Mouse (Mus musculus): ENCODE results near the gene Itpr1.

The Itpr1 gene

DNA sequence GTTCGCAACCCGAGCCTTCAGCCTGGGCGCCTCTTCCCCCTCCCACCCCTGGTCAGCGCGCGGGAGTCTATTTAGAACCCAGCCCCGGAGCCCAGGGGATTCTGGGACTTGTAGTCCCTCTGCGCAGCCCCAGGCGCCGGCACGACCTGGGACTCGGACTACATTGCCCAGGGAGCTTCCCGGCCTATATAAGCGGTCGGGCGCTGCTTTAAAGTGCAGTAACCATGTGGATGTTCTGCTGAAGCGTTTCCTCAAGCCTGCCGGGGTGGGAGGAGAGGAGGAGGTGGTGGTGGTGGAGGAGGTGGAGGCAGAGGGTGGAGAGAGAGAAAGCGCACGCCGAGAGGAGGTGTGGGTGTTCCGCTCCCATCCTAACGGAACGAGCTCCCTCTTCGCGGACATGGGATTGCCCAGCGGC lies at the start of gene Itpr1:
Gene Itpr1, plus strand, starts transcription at position 216 of the 415 bp plus-strand sequence.
- peak; percentile 98 for DNase-seq

DNA sequence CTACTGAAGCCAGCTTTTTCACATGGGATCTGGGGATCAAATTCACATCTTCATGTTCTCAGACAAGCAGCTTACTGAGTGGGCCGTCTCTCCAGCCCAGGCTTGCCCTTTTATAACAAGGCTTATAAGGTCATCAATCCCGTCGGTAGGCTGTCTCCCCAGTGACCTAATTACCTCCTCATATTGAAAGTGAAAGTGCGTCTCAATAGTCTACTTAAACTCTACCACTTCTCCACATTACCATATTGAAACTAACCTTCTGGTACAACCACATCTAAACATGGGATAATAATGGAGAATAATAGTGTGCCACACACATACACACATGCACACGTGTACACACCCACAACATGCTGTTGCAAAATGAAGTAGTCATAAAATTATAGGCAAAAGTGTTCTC lies 48.0 kb upstream of the Itpr1 start:
- peak; percentile 5 for DNase-seq

DNA sequence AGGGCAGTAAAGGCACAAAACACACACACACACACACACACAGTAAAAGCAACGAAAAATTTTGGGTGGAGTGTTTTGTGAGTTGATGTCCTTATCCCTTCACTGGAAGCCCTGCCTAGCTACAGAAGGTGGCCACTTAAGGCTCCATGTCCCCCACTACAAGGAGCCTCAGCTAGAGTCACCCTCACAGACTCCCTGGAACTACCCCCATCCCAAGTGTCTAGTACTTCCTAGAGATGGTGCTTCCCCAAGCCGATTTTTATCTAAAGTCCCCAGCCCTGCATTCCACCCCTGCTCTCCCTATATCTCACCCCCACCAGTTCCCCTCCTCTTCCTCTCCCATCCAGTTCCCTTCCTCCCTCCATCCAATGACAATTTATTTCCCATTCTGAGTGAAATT lies 47.3 kb upstream of the Itpr1 start:
- no peak for DNase-seq

DNA sequence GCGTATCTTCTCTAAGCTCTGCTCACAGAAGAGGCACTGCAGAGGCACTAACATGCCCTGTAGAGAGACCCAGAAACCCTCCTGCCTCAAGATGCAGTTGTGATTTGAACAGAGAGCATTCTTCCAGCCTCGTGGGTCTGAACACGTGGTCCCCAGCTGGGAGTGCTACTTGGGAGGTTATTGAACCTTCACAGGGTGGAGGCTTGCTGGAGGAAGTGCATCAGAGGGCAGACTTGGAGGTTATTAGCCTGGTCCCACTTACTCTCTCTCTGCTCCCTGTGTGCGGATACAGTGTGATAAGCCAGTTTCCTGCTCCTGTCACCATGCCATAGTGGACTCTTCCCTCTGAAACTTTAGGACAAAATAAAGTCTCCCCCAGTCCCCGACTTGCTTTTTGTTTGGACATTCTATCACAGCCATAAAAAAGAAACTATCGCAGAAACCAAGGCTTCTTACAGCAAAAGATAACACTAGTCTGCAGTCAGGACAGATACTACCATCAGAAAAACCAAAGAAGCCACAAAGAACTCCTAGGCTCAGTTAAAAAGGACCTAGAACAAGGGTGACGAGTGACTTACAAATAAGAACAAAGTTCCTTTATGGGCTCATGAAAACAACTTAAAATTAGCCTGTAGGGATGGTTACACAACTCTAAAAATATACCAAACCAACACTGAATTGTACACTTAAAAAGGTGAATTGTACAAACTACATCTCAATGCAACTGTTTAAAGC lies 44.8 kb upstream of the Itpr1 start:
- no peak for DNase-seq

DNA sequence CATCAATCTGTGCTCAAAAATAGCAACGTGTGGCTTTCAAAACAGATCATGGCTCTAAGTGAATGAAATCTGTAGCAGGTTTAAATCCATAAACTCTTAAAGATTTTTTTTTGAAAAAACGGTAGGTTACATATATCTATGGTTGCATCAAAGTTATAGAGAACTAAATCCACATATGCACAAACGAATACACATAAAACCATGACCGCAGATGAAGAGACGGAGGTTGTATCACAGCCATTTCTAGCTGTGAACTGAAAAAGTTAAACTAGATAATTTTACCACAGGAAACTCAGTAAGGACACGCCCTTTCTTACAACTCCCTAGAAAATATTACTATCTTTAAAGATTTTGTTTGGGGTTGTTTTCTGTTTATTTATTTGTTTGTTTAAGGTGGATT lies 44.2 kb upstream of the Itpr1 start:
- no peak for DNase-seq

DNA sequence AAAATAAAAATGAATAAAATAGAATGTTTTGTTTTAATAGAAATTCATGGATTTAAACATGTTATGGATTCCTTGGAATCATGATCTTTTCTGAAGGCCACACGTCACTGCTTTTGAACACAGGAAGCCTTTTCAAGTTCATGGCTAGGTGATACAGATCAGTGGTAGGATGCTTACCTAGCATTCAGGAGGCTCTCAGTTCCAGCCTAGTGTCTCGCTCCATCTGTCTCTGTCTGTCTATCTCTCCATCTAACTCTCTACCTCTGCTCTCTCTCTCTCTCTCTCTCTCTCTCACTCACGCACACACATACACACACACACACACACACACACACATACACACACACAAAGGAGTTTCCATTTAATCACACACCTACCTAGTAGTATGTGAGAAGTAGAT lies 43.4 kb upstream of the Itpr1 start:
- no peak for DNase-seq

DNA sequence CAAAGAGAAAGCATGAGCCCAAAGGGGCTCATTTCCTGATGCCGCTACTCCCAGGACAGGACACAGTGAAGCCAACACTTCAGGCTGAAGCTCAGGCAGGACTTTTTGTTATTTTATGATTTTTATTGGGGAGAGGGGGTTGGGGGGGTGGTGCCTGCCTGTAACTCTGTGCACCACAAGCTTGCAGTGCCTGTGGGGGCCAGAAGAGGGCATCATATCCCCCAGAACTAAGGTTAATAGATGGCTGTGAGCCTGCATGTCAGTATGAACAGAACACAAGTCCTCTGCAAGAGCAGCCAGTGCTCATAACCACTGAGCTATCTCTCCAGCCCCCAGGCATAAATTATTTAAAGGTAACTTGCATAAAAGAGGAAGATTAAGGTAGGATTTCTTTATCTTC lies 40.7 kb upstream of the Itpr1 start:
- DNase-seq: no peak

DNA sequence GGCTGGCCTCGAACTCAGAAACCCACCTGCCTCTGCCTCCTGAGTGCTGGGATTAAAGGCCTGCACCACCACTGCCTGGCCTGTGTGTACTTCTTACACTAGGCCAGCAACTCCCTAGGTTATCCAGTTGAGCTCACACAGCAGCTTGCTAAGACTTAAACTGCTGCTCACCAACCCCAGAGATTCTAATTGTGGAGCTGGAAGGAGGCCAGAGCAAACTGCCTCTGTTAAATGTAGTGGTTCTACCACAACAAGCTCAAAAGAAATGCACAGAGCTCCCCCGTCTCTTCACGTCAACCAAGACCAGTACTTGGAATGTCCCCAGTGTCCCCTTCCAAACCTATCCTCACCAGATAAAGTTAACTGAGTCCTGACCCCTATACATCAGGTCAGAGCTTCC lies 38.7 kb upstream of the Itpr1 start:
- no peak for DNase-seq

DNA sequence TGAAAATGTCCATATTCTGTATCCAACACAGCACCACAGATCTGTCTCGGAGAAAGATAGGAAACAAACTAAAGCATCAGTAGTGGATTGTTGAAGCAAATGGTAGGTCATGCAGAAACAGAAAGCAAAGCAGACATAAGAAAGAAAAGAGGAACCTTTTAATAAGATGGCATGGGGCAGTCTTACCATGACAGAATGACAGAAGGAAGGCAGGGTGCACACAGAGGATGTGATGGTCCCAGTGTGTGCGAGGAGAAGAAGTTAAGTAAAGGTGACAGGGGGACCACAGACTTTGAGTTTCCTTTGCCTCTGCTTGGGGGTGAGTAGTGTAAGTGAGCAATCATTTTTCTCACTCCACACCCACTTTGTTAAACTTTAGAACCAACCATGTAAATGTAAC lies 33.8 kb upstream of the Itpr1 start:
- DNase-seq: no peak

DNA sequence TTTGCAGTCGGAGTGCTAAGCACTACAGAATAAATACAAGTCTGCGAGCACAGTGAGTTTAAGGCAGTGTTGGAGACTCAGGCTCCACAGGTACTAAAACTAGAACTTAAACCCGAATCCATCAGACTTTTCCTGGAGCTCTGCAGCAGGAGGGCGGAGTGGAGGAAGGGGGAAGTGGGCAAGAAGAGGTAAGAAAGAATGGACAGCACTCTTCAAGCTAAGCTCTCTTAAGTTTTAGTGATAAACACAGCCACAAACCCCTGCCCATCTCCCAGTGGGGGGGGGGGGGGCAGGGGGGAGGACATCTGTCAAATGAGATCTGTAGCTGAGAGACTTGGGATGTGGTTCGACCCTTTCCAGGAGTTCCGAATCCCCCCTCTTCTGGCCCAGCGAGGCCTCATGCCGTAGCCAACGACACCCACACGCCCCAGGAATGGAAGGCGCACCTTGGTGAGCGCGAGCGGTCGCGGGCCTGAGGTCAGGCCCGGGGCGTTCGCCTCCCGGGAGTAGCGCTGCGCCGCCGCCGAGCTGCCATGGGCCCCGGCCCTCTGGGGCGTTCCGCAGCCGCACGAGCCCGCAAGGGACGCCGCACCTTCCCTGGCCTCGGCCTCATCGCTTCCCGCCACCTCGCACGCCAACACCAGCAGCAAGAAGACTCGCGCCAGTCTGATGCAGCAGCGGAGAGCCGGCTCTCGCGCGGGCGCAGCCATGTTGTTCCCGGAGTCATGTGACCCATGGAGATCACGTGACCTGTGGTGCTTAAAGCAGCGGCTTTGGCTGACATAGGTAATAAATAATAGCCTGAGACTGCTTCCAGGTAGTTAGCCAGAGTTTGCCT lies 27.8 kb upstream of the Itpr1 start, which contains the start of gene Sumf1:
Gene Sumf1, minus strand, starts transcription at position 736 of the 838 bp plus-strand sequence.
- peak; percentile 95 for DNase-seq

DNA sequence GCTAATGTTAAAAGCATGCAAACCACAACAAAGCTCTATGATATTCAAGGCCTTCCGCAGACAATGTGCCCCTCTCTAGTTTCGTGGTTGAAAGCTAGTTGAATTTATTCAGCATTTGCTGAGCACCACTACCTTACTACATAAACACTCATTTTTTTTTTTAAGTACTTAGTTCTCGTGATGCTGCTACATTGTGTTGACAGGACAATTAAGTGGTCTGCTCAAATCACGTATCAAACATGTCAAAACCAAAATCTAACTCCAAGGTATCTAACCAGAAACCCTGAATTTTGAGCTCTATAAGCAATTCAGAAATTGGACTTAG lies 27.2 kb upstream of the Itpr1 start:
- DNase-seq: no peak

DNA sequence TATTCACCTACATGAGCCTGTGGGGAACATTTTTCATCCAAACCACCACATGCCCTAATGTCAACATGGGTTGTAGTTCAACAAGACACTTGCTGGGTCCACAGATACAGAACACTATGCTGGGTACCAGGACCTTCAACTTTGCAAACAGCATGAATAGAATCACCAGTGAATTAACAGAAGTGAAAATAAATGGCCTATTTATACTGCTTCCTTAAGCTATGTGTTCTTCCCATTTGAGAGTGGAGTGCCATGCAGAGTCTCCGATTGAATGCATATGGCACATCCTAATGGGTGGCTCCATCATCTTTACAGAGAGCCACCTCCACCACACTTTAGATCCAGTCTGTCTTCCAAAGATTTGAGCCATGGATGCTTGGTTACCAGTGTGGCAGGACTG lies 22.2 kb upstream of the Itpr1 start:
- no peak for DNase-seq

DNA sequence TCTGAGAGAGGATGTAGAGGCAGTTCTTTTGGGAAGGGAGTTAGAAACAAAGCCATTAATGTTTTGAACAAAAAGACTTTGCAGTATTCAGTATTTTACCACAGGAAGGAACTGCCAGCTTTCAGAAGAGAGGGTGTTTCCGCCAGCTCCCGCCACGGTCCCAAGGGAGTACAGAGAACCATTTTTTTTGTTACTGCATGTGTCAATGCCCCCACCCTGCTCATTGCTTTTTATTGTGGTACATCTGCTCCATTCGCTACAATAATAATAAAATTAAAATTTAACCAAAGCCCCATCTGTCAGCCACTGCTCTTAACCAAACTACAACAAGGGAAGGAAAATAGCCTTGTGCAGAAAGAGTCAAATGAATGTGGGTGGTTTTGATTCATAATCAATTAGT lies 20.3 kb upstream of the Itpr1 start:
- DNase-seq: no peak

DNA sequence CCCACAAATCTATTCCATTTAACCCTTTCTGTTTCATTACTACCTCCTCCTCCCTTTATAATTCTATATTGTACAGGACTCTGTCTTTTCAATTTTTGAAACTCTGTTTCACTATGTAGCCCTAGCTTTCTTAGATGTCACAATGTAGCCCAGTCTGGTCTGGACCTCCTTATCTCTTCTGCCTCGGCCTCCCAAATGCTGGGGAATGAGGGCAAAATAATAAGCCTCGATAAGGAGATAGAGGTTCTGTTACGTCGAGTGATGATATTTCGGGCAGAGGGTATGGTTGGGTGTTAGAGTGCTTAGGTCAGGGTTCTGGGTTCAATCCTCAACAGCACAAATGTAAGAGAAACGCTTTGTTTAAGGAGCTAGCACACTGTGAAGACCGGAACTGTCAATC lies 16.2 kb upstream of the Itpr1 start:
- no peak for DNase-seq

DNA sequence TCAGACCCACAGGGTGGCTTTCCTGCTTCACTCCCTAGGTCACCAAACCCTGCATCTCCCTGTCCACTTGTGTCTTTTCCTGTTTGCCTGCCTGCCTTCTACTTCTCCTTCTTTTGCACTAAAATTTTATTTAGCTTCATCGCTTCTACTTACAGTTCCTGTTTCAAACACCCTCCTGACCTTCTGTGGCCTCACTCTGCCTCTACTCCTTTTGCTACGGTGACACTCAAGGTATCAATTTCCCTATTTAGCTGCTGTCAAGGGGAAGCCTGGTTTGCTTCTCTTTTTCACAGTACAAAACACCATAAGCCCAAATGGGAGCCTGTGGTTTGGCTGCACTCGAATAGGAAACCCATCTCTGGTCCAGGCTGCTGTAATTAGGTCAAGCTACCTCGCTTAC lies 15.8 kb upstream of the Itpr1 start:
- no peak for DNase-seq

DNA sequence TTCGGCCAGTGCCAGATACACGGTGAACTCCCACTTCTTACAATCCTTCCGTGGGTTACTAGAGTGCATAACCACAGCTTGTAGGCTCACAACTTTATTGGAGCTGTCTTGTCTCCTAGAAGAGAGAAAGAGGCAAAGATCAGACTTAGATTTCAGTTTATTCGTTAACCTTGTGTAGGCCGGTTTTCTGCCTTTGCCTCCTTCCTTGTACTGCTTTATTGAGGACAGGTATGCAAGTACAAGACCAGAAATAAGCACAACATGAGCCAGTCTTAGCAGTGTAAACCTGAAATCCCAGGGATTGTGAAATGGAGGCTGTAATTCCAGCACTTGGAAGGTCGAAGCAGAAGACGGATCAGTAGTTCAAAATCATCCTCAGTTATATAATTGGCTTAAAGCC lies 14.6 kb upstream of the Itpr1 start:
- DNase-seq: no peak

DNA sequence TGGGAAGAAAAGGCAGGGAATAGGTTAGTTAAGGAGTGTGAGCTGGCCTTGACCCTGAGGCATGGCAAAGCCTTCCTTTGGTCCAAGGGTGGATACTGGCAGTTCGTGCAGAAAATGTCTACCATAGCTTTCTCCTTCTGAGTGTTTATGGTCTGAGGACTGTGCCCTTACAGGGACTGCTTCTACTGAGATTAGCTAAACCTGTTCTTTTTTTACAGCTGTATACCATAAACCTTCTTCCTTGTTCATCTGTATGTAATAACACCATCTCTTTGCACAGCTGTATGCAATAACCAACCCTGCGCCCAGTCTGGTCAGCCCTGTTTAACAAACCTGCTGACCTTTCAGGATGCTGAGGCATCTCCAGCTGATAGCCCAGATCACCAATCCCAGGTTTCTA lies 8.6 kb upstream of the Itpr1 start:
- no peak for DNase-seq

DNA sequence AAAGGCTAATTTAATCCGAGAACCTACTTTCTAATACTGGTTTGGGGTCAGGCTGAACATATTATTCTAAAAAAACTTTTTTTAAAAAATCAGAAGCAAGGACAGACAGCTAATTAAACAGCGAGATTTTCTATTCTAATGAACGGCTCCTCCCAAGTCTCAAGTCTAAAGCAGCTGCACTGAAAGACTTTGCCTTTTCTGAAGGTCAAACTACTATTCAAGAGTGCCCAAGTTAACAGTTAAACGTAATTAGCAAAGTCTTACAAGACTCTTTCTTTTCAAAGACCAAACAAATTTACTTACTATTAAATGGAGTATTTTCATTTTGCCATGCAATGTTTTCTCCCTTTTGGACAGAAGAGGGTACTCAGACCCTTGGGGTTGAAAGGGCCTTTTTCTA lies 6.8 kb upstream of the Itpr1 start:
- no peak for DNase-seq

DNA sequence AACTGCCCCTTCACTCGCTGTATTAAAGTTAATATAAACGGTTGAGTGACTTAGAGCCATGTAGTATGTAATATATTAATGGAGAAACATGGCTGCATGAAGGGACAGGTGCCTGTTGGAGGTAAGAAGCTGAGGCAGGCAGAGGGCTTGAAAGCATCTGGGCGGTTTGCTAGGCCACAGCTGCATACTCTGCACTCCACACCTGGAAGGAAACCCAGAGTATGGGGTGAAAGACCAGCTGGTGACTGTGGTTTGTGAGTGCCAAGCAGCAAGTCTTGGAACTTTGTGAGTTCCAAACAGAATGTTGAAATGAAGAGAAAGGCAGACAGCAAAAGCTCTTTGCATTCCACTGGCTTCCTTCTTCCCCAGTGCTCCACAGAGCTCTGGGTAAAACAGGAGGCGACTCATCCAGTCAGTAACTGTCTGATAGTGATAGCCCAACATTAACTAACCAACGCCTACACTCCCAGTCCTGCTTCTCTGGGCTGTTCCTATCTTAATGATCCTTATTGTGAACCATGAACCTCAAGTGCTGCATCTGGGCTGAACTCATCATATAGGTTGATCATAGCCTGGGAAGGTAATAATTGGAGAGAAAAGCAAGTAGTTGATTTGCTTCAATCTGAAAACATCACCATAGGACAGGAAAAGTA lies 5.9 kb upstream of the Itpr1 start:
- no peak for DNase-seq

DNA sequence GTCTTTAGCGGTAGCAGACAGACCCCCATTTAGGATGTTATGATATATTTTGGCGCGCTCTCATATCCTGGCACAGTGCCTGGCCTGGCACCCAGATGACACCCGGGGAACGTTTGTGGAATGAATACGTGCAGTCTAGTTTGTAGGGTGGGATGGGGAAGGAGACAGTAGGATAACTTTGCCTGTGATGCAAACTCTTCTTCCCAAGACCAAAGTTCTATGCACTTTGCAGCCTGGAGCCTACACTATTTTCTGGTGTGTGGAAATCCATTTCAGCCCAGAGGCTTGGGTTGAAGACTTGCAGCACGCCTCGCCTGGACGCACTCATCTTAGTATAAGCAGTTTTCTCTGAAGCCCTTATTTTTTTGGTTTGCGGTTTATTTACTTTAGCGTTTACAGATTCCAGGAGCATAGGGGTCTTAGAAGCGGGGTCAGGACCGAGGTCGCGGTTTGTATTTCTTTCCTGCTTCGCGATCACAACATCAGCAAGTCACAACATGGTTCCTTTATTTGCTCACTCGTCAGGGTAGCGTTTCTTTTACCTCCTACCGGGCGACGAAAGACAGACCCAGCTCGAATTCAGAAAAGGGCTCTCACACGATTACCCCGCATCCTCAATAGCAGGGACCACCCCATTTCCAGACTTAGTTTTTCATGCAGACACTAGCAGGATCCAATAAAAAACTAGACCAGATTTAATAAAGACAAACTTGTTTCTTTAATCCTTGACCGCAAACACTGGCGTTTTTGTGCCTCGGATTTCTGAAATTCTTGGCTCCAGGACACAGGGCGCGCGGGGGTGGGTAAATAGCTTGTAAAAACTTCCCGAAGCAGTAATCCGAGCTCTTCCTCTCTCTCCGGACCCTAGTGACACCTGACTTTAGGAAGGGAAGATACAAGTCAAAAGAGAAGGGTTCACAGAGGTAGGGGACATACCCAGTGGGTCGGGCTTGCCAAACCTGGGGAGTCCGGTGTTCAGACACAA lies 708 bp upstream of the Itpr1 start:
- peak; percentile 17 for DNase-seq

DNA sequence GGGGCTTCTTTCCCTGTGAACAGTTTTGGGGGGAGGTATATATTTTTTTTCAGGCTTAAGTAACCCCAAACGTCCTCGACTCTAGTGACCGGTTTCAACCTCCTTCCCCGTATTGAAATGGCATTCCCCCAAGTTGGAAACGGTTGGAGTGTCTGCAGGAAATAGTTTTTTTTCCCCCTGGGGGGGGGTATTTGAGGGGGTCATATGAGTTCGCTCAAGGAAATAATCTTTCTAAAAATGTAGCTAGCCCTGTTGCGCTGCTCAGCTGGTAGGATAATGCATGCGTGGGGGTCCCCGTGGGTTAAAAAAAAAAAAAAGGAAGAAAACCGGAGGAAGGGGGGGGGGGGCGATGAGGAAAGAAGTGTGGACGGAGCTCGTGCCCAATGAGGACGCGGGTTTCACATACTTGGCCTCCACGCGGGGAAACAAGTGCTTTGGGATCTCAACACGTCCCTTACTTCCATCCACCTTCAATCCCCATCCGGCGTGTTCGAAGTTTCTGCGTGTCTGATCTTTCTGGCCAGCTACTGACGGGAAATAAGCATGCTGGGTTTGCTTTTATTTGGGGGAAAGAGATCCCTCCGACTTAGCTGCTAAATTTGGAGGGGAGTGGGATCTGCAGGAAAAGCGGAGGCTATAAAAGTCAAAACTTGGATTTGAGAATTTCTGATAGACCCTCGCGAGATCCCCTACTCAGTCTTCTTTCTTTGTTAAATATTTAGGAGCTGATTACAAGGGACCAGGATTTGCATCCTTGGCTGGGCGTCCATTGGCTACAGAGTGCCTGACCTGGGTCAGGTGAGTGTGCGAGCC lies 791 bp downstream of the Itpr1 start:
- DNase-seq: peak; percentile 54
